Mouse (Mus musculus): ENCODE data around the gene Dscaml1. TPM values are rescaled to one million over a fixed set of nuclear protein-coding genes. Genes with fewer than 3 reads are reported as not detected.

Dscaml1 gene
- polyA plus RNA-seq, 1 experiment from 2014 or later: 0.23 TPM

DNA sequence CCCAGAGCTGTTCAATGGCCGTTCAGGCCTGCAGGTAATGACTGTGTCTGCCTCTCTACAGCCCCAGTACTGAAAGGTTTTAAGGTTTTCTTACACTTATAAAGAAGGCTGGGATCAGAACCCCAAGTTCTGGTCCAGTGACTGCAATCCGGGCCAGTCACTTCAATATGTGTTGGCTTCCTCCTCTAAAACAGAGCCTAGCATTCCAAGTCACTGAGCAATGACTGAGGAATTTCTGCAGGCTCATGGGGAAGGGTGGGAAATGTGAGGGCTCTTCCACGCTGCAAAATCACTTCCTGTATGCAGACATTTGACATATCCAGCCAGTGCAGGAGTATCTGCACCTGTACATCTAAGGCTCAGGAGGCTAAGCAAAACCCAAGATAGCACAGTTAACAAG, 233.8 kb downstream of the Dscaml1 start:
- no peaks in the 10 kb centered on the region for H3K36me3 ChIP-seq
- H3K4me1 ChIP-seq: peaks cover 15% of the 10 kb centered on the region
- H3K27me3 ChIP-seq: no peaks in the 10 kb centered on the region
- H3K4me2 ChIP-seq: no peak overlapping the region
- H3K9ac ChIP-seq: no peak overlapping the region
- H3K27ac ChIP-seq: no peak overlapping the region
- no peaks in the 10 kb centered on the region for H3K9me3 ChIP-seq
- H3K4me3 ChIP-seq: no peak overlapping the region
- WGBS: 49% methylated on average over 3 of the region's 3 CpGs
- ATAC-seq (ENCODE audit: insufficient number of reproducible peaks, low FRiP score, low TSS enrichment, low read depth): no peak

DNA sequence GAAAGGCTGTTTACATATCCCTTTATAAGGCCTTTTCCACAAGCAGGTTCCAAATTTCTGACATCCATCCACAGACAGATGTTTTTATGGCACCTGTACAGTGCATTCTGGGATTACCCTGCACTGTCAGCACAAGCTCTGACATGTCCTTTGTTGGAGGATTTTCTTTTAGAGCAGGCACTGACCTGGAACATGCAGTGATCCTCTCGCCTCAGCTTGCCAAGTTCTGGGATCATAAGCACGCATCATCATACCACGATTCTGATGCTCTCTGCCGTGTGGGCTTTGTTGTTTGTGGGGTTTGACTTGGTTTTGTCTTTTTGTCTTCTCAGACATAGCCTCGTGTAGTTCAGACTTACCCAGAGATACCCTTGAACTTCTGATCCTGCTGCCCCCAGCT, 236.0 kb downstream of the Dscaml1 start:
- H3K27ac ChIP-seq: no peak overlapping the region
- ATAC-seq (ENCODE audit: insufficient number of reproducible peaks, low FRiP score, low TSS enrichment, low read depth): no peak
- H3K4me1 ChIP-seq: peaks cover 16% of the 10 kb centered on the region
- no peaks in the 10 kb centered on the region for H3K36me3 ChIP-seq
- no peak overlapping the region for H3K9ac ChIP-seq
- no peaks in the 10 kb centered on the region for H3K9me3 ChIP-seq
- H3K4me3 ChIP-seq: no peak overlapping the region
- 59% methylated on average over 5 of the region's 5 CpGs for WGBS
- no peak overlapping the region for H3K4me2 ChIP-seq
- H3K27me3 ChIP-seq: no peaks in the 10 kb centered on the region

DNA sequence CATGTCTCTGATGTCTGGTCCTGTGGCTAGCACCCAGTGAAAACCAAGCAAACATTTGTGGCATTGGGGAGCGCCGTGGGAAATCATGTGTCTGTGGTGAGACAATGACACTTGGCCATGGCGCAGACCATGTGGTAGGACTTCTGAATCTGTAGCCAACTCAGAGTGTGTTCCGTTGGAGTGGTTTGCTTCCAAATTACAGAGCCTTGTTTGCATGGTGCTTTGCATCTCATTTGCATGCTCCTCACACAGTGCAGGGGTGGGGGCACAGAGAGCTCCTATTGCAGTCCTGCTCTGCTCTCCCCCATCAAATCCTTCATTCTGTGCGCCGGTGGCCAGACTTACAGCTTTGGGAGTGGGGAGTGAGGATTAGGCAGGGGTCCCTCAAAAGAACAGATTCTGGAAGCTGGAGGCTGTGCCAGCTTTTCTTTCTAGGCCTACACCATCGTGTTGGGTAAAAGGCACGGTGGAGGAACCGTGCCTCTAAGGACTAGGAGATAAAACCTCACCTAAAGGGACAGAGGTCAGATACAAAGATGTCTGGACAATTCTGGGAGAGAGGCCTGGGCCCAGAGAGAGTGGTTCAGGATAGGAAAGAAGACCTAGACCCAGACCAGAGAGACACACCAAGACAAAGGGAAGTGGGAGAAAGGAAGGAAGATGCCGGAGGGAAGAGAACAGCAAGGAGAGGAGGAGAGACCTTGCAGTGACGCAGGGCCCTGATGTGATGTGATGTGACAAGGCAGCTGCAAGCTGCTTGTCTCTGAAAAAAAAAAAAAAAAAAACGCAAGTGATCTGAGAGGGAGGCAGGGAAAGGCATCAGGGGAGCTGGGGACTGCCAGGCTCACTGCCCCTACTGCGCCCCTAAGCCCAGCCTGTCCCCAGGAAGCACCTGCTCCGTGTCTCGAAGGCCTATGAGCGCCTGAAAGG, 237.2 kb downstream of the Dscaml1 start:
- H3K9me3 ChIP-seq: no peaks in the 10 kb centered on the region
- 0 out of 2 replicates have a peak overlapping the region, but pooled peaks have one; percentile 28 for H3K27ac ChIP-seq
- no peak overlapping the region for H3K9ac ChIP-seq
- no peaks in the 10 kb centered on the region for H3K36me3 ChIP-seq
- H3K27me3 ChIP-seq: no peaks in the 10 kb centered on the region
- peaks cover 16% of the 10 kb centered on the region for H3K4me1 ChIP-seq
- H3K4me3 ChIP-seq: no peak overlapping the region
- 61% methylated on average over 16 of the region's 16 CpGs for WGBS
- H3K4me2 ChIP-seq: no peak overlapping the region
- ATAC-seq (ENCODE audit: insufficient number of reproducible peaks, low FRiP score, low TSS enrichment, low read depth): no peak

DNA sequence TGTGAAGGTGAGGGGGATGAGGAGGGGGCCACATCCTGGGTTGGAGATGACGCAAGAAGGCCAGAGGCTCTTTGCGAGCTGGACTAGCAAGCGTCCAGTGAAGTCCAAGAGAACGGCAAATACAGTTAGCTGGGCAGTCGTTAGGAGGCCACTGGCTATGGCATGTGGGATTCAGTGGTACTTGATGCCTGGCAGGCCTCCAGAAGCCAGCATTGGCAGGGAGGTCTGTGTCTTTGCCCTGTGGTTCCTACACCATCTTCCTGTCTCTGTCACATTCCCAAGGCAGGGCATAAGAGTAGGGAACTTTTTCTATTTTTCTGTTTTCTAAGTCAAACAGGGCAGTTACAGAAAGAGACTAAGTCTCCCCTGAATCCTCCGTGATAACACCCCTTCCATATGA, 237.9 kb downstream of the Dscaml1 start:
- no peaks in the 10 kb centered on the region for H3K9me3 ChIP-seq
- H3K9ac ChIP-seq: no peak overlapping the region
- H3K4me2 ChIP-seq: no peak overlapping the region
- no peak for ATAC-seq (ENCODE audit: insufficient number of reproducible peaks, low FRiP score, low TSS enrichment, low read depth)
- WGBS: 58% methylated on average over 6 of the region's 6 CpGs
- H3K4me1 ChIP-seq: peaks cover 16% of the 10 kb centered on the region
- H3K4me3 ChIP-seq: no peak overlapping the region
- H3K27me3 ChIP-seq: no peaks in the 10 kb centered on the region
- no peaks in the 10 kb centered on the region for H3K36me3 ChIP-seq
- H3K27ac ChIP-seq: 0 out of 2 replicates have a peak overlapping the region, but pooled peaks have one; percentile 28

DNA sequence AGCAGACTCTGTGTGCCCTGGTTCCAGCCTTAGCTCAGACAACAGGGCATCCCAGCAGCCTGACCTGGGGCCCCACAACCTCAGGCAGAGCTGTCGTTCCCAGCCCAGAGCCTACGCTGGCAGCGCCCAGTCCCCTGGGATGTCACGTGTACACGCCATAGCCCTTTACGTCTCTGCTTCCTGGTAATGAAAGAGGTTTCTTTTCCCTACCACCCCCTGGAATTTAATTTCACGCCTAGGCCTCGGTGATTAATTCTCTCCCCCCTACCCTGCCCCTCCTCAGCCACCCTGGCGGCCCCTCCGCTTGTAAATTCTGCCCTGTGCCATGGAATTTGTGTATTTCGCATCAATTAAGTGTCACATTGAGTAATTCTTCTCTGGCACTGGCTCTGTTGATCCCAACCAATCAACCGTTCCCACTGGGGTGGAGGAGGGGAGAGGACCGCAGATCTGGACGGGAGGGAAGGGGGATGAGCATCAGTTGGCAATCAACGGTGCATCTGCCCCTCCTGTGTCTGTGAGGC, 238.5 kb downstream of the Dscaml1 start:
- H3K4me2 ChIP-seq: no peak overlapping the region

DNA sequence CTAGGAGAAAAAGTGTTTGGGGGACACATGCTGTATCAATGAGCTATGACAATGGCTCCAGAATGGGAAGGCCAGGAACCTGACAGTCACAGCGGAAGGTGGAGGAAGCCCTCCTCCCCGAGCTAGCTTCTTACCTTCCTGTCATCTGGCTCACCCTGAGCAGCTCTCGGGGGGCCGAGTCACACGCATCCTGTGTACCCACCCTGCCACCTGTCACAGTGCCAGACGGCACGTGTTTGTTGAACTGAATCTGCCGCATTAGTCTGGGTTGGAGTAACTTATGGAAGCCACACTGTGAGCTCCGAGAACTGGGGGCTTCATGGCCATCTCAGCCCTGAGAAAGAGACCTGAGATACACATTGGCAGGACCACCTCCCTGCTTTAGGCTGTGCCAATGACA, 249.5 kb downstream of the Dscaml1 start:
- WGBS: 78% methylated on average over 9 of the region's 9 CpGs
- no peak for ATAC-seq (ENCODE audit: insufficient number of reproducible peaks, low FRiP score, low TSS enrichment, low read depth)
- H3K4me1 ChIP-seq: peaks cover 17% of the 10 kb centered on the region

More for the DNA sequence above, 238.5 kb downstream of the Dscaml1 start:
- peaks cover 16% of the 10 kb centered on the region for H3K4me1 ChIP-seq
- 24% methylated on average over 15 of the region's 15 CpGs for WGBS
- no peaks in the 10 kb centered on the region for H3K36me3 ChIP-seq
- no peak overlapping the region for H3K4me3 ChIP-seq
- no peaks in the 10 kb centered on the region for H3K27me3 ChIP-seq
- no peaks in the 10 kb centered on the region for H3K9me3 ChIP-seq
- peak; percentile 37; the same call in 1 of the 2 replicates for ATAC-seq (ENCODE audit: insufficient number of reproducible peaks, low FRiP score, low TSS enrichment, low read depth)
- H3K9ac ChIP-seq: no peak overlapping the region
- H3K27ac ChIP-seq: peak overlapping the region; percentile 38; the same call in 1 of the 2 replicates

DNA sequence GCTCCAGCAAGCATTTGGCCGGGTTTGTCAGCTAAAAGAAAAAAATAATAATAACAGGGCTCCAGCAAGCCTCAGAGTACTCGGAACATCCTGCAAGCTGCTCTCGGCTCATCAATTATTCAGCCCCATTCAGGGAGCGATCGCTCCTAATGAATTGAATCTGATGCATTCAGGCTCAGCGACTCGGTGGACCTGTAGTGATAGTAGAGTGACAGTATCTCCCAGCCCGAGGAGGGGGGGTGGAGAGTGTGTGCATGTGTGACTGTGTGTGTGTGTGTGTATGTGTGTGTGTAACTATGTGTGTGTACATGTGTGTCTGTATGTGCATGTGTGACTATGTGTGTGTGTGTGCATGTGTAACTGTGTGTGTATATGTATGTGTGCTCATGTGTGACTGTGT, 250.2 kb downstream of the Dscaml1 start:
- Histone ChIP-seq H3K27me3 (no peaks in the 10 kb centered on the region), H3K9me3 (no peaks in the 10 kb centered on the region), H3K4me3 (no peak overlapping the region), H3K9ac (no peak overlapping the region), H3K4me1 (peaks cover 17% of the 10 kb centered on the region), H3K27ac (peak overlapping the region; percentile 88; the same call in 1 of the 2 replicates), H3K36me3 (no peaks in the 10 kb centered on the region), H3K4me2 (no peak overlapping the region)
- WGBS: 77% methylated on average over 8 of the region's 8 CpGs
- no peak for ATAC-seq (ENCODE audit: insufficient number of reproducible peaks, low FRiP score, low TSS enrichment, low read depth)

More for the DNA sequence above, 249.5 kb downstream of the Dscaml1 start:
- Histone ChIP-seq H3K4me2 (no peak overlapping the region), H3K9ac (no peak overlapping the region), H3K9me3 (no peaks in the 10 kb centered on the region), H3K4me3 (no peak overlapping the region), H3K27me3 (no peaks in the 10 kb centered on the region), H3K27ac (no peak overlapping the region), H3K36me3 (no peaks in the 10 kb centered on the region)

DNA sequence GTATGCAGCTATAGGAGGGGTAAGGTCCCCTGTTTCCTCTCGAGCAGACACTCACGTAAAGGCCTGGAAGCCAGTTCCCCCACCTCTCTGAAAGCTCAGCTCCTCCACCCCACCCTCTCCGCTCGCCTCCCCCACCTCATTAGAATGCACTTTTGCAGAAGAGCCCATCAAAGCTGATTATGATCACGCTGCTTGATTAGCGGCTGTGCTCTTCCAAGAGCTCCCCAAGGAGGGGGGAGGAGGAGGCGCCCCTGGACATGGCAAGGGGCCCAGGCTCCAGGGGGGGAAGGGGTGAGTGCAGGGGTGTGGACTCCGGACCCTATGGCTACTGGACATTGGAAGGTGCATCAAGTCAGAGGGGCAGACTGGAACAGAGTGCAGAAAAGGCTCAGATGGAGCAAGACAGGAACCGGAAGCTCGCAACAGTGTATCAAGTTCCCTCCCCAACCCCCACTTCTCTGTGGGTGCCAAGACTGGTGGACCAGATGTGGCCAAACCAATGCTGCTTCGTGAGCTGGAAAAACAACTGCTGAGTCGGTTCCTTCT, 250.9 kb downstream of the Dscaml1 start:
- no peaks in the 10 kb centered on the region for H3K27me3 ChIP-seq
- no peak overlapping the region for H3K9ac ChIP-seq
- no peaks in the 10 kb centered on the region for H3K36me3 ChIP-seq
- WGBS: 20% methylated on average over 12 of the region's 12 CpGs
- H3K9me3 ChIP-seq: no peaks in the 10 kb centered on the region
- H3K4me1 ChIP-seq: peaks cover 17% of the 10 kb centered on the region
- H3K4me2 ChIP-seq: peak overlapping the region; percentile 36
- peak overlapping the region; percentile 88 for H3K27ac ChIP-seq
- H3K4me3 ChIP-seq: no peak overlapping the region
- peak; percentile 68; the same call in 1 of the 2 replicates for ATAC-seq (ENCODE audit: insufficient number of reproducible peaks, low FRiP score, low TSS enrichment, low read depth)

DNA sequence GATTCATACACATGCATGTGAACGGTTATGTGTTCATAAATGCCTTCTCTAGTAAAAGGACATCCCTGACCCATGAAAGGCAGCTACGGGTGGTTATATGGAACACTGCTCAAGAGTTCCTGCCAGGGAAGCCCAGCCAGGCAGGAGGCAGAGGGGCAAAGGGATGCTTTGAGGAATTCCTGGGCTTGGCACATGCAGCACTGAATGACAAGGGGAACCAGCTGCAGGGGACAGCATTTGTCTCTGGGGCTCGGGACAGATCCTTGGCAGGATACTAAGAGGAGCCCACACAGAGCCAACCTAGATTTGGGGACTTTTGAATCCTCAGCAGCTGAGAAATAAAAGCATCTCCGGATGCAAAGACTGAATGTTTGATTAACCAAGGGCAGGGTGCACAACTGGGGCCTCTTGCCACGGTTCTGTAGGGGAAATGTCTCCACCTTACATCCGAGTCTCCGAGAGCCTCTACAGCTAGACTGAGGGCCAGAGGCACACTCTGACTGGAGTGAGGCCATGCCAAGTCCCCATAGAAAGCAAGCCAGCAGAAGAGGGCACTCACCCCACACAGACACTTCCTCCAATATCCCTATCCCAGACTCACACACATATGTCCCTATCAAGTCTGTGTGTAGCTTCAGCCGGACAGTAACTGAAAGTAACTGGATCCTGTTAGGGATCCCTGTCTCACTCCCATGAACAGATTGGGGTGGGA, 251.7 kb downstream of the Dscaml1 start:
- peak; percentile 16; the same call in 1 of the 2 replicates for ATAC-seq (ENCODE audit: insufficient number of reproducible peaks, low FRiP score, low TSS enrichment, low read depth)
- Histone ChIP-seq H3K27me3 (no peaks in the 10 kb centered on the region), H3K9ac (no peak overlapping the region), H3K4me2 (0 out of 2 replicates have a peak overlapping the region, but pooled peaks have one; percentile 36), H3K27ac (peak overlapping the region; percentile 76), H3K4me3 (no peak overlapping the region), H3K4me1 (peaks cover 17% of the 10 kb centered on the region), H3K9me3 (no peaks in the 10 kb centered on the region), H3K36me3 (no peaks in the 10 kb centered on the region)
- WGBS: 52% methylated on average over 8 of the region's 8 CpGs

DNA sequence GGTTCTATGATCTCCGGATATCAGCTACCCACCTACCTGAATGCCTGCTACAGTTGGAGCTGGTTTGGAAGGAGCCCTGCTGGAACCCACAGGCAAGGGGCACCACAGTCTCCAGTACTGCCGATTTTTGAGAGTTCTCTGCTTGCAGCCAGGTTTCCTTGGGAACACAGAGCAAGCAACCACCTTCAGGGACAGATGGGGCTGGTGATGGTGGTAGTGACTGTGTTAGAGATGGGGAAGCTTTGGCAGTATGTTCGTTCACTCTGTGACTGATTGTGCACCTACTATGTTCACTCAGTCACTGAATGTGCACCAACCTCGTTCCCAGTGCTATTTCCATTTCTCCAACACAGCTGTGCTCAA, 252.2 kb downstream of the Dscaml1 start:
- ATAC-seq (ENCODE audit: insufficient number of reproducible peaks, low FRiP score, low TSS enrichment, low read depth): no peak

DNA sequence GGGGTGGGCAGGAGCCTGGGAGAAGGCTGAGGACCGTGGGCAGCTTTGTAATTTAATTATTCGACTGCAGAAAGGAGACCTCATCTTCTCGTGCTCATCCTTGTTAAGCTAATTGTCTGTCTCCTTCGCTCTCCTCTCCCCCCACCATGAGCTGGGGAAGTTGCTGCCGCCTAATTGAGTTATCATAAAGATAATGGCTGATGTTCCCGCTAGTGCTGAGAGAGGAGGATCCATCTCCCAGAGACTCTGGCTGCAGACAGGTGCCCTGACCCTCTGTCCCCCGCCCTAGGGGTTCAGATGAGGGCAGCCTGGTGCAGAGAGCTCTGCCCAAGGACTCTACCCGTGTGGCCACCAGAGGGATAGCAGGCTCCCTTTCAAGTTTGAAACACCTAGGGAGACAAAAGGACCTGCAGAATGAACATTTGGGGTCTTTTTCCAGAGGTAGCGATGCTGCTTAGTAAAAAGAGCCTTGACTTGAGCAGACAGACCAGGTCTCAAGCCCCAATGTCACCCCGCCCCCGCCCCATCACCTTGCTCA, 256.1 kb downstream of the Dscaml1 start:
- Histone ChIP-seq H3K9ac (no peak overlapping the region), H3K27ac (no peak overlapping the region), H3K4me3 (no peak overlapping the region), H3K27me3 (no peaks in the 10 kb centered on the region), H3K36me3 (no peaks in the 10 kb centered on the region), H3K4me2 (no peak overlapping the region), H3K9me3 (no peaks in the 10 kb centered on the region), H3K4me1 (peaks cover 10% of the 10 kb centered on the region)
- ATAC-seq (ENCODE audit: insufficient number of reproducible peaks, low FRiP score, low TSS enrichment, low read depth): no peak
- 54% methylated on average over 11 of the region's 11 CpGs for WGBS

More for the DNA sequence above, 252.2 kb downstream of the Dscaml1 start:
- H3K36me3 ChIP-seq: no peaks in the 10 kb centered on the region
- H3K4me3 ChIP-seq: no peak overlapping the region
- no peak overlapping the region for H3K4me2 ChIP-seq
- H3K27ac ChIP-seq: peak overlapping the region; percentile 76; the same call in 1 of the 2 replicates
- H3K9ac ChIP-seq: no peak overlapping the region
- H3K27me3 ChIP-seq: no peaks in the 10 kb centered on the region
- H3K4me1 ChIP-seq: peaks cover 17% of the 10 kb centered on the region
- H3K9me3 ChIP-seq: no peaks in the 10 kb centered on the region
- 64% methylated on average over 4 of the region's 4 CpGs for WGBS
